Mouse (Mus musculus) erythroblast, embryonic 14.5 days (primary cell): Measurements from ENCODE around the gene Prkg1.

Experiments
- GATA1 ChIP-seq: IDR thresholded peaks from 2 replicates; pipeline ENCODE4 v1.6.1; 2012; ENCODE audit warnings: low read length, inconsistent platforms, mixed read lengths
- TAL1 ChIP-seq: IDR thresholded peaks from 3 replicates; pipeline ENCODE4 v1.6.1; 2012; ENCODE audit warnings: low read length, inconsistent platforms, mixed read lengths

- TF ChIP-seq TAL1 (no peak), GATA1 (no peak)
These were observed 681.1 kb downstream of the Prkg1 start for GRCm38 (mm10) chr19:31083761-31084160.
